In genomic region chr16:17647156-17647555, GRCm38 (mm10) we compare ENCODE assay signal across 9 mouse cellular contexts. TPM values are rescaled to one million over a fixed set of nuclear protein-coding genes. Genes with fewer than 3 reads are reported as not detected.
DNase-seq lines count a peak whose midpoint lies in the region; ATAC-seq and TF ChIP-seq lines count a peak whose summit lies in the region.
"Had no signal": no experiment of that assay in that cellular context is flagged by ENCODE, and none has a peak within 500 bp of the region (broad histone marks: within the 10 kb centered on the region; RNA-seq: fewer than 3 reads in every experiment).

No protein-coding gene starts in this region.

- H3K27ac ChIP-seq in kidney, embryonic 14.5 days (ENCODE audit: low read depth, low read length), result no peak overlapping the region
- H3K27ac ChIP-seq in cortical plate, adult 2 months (ENCODE audit: insufficient read depth, low read length), result no peak overlapping the region
- H3K27ac ChIP-seq in hindbrain, embryonic 14.5 days, result no peak overlapping the region
- H3K27ac ChIP-seq in midbrain, embryonic 13.5 days, result no peak overlapping the region

- WGBS in kidney, embryonic 14.5 days, result 9% methylated on average over 1 of the region's 1 CpGs
- 24% methylated on average over 1 of the region's 1 CpGs for WGBS in hindbrain, embryonic 14.5 days
- WGBS in midbrain, embryonic 13.5 days, result 18% methylated on average over 1 of the region's 1 CpGs

- TF ChIP-seq POLR2A in cortical plate, adult 2 months (IDR thresholded peaks at IDR 0.05; ENCODE audit: extremely low read depth, insufficient read depth, low read length), result no peak

- H3K36me3 ChIP-seq in kidney, embryonic 14.5 days (ENCODE audit: control insufficient read depth, insufficient read depth, low read length), result peaks cover 41% of the 10 kb centered on the region
- H3K36me3 ChIP-seq in hindbrain, embryonic 14.5 days (replicated peaks; ENCODE audit: control insufficient read depth, insufficient read depth), result peaks cover 57% of the 10 kb centered on the region
- peaks cover 50% of the 10 kb centered on the region for H3K36me3 ChIP-seq in midbrain, embryonic 13.5 days

- peak overlapping the region; percentile 63; the same call in 1 of the 2 replicates for H3K9ac ChIP-seq in kidney, embryonic 14.5 days (ENCODE audit: low read depth, low read length)
- H3K9ac ChIP-seq in hindbrain, embryonic 14.5 days, result peak overlapping the region; percentile 63
- peak overlapping the region; percentile 25; the same call in 1 of the 2 replicates for H3K9ac ChIP-seq in midbrain, embryonic 13.5 days (replicated peaks)

- DNase-seq in kidney, adult 8-10 months, result no peak
- no peak for DNase-seq in hindbrain, embryonic 14.5 days (ENCODE audit: low spot score)
- no peak for DNase-seq in gastrocnemius, postnatal 14 days
- no peak for DNase-seq in adrenal gland, adult 18-20 months (ENCODE audit: low spot score in 2 of 2)
- DNase-seq: kidney, postnatal 4 days had no signal

- intact Hi-C loops in gastrocnemius, postnatal 14 days (cut with DNase I; ENCODE audit: low total_unique reads), result no loop called here

- H3K9me3 ChIP-seq in kidney, embryonic 14.5 days (ENCODE audit: control insufficient read depth, low read length), result no peaks in the 10 kb centered on the region
- H3K9me3 ChIP-seq in hindbrain, embryonic 14.5 days (ENCODE audit: control insufficient read depth, low read length), result no peaks in the 10 kb centered on the region
- H3K9me3 ChIP-seq in midbrain, embryonic 13.5 days, result no peaks in the 10 kb centered on the region

- H3K4me3 ChIP-seq in kidney, embryonic 14.5 days (ENCODE audit: low read length), result peak overlapping the region; percentile 49
- H3K4me3 ChIP-seq in cortical plate, adult 2 months (ENCODE audit: insufficient read depth, low read length), result peak overlapping the region; percentile 51
- H3K4me3 ChIP-seq in hindbrain, embryonic 14.5 days (replicated peaks; ENCODE audit: low read length), result peak overlapping the region; percentile 61
- H3K4me3 ChIP-seq in midbrain, embryonic 13.5 days (replicated peaks), result peak overlapping the region; percentile 63

- TF ChIP-seq CTCF in cortical plate, adult 2 months (IDR thresholded peaks at IDR 0.05; ENCODE audit: extremely low read depth, insufficient read depth, low read length), result no peak

- H3K4me1 ChIP-seq in kidney, embryonic 14.5 days (ENCODE audit: control insufficient read depth, insufficient read depth, low read length), result 0 out of 2 replicates have a peak, but pooled peaks cover 12% of the 10 kb centered on the region
- H3K4me1 ChIP-seq in cortical plate, adult 2 months (ENCODE audit: control insufficient read depth, insufficient read depth, low read length), result peaks cover 4% of the 10 kb centered on the region; the same call in 1 of the 2 replicates
- peaks cover 10% of the 10 kb centered on the region for H3K4me1 ChIP-seq in hindbrain, embryonic 14.5 days (replicated peaks; ENCODE audit: control insufficient read depth, insufficient read depth, low read length)
- peaks cover 13% of the 10 kb centered on the region for H3K4me1 ChIP-seq in midbrain, embryonic 13.5 days (replicated peaks)

- ATAC-seq in kidney, embryonic 14.5 days (ENCODE audit: low FRiP score, low TSS enrichment), result no peak
- no peak for ATAC-seq in hindbrain, embryonic 14.5 days (ENCODE audit: low FRiP score)
- peak; percentile 13; the same call in 1 of the 2 replicates for ATAC-seq in midbrain, embryonic 13.5 days
- ATAC-seq in megakaryocyte progenitor cell, adult 5-6 weeks (replicated peaks; ENCODE audit: poor library complexity), result no peak

- H3K27me3 ChIP-seq in kidney, embryonic 14.5 days (ENCODE audit: control insufficient read depth, insufficient read depth, low read length), result no peaks in the 10 kb centered on the region
- H3K27me3 ChIP-seq in hindbrain, embryonic 14.5 days (ENCODE audit: control insufficient read depth, insufficient read depth, low read length), result no peaks in the 10 kb centered on the region
- no peaks in the 10 kb centered on the region for H3K27me3 ChIP-seq in midbrain, embryonic 13.5 days

- peak overlapping the region; percentile 89 for H3K4me2 ChIP-seq in kidney, embryonic 14.5 days (replicated peaks; ENCODE audit: low read depth, low read length)
- H3K4me2 ChIP-seq in hindbrain, embryonic 14.5 days (replicated peaks), result peak overlapping the region; percentile 78
- H3K4me2 ChIP-seq in midbrain, embryonic 13.5 days (replicated peaks), result peak overlapping the region; percentile 87

RNA-seq across cellular contexts. Expression of gene Ccdc74a, which starts 0.9 kb away (rescaled TPM):
- 7.0 and 8.6 TPM in 2 replicates for polyA plus RNA-seq in kidney, embryonic 14.5 days (2014; fragmentation: Nextera tagmentation; extraction: Ambion mirVana)
- 33.0 and 39.9 TPM in 2 replicates for polyA plus RNA-seq in cortical plate, adult 2 months (2012; rRNA removed)
- 7.8 and 11.7 TPM in 2 replicates for polyA plus RNA-seq in hindbrain, embryonic 14.5 days (2014; fragmentation: Nextera tagmentation; extraction: Ambion mirVana)
- 4.4 and 4.8 TPM in 2 replicates for polyA plus RNA-seq in midbrain, embryonic 13.5 days (2015; fragmentation: Nextera tagmentation; extraction: Ambion mirVana)
- total RNA-seq in gastrocnemius, postnatal 14 days (2021), result 1 to 10 TPM in 1 of 2 experiments, under 1 TPM in 1; 0.82 to 1.5 TPM
- total RNA-seq in adrenal gland, adult 18-20 months (2021), result 1 to 10 TPM; 1.2 to 1.8 TPM
- 1.0 and 1.5 TPM in 2 replicates for total RNA-seq in megakaryocyte progenitor cell, adult 5-6 weeks (2015)
- total RNA-seq in megakaryocyte progenitor cell, adult 5-6 weeks (2017), result 0.51 TPM in 1 of 2 replicates, not detected in the other

RNA-seq across cellular contexts. Expression of gene Smpd4, which starts 28.0 kb away (rescaled TPM):
- 33.4 and 54.9 TPM in 2 replicates for polyA plus RNA-seq in kidney, embryonic 14.5 days (2014; fragmentation: Nextera tagmentation; extraction: Ambion mirVana)
- 196 and 203 TPM in 2 replicates for polyA plus RNA-seq in cortical plate, adult 2 months (2012; rRNA removed)
- polyA plus RNA-seq in hindbrain, embryonic 14.5 days (2014; fragmentation: Nextera tagmentation; extraction: Ambion mirVana), result 22.3 and 24.5 TPM in 2 replicates
- 27.3 and 27.9 TPM in 2 replicates for polyA plus RNA-seq in midbrain, embryonic 13.5 days (2015; fragmentation: Nextera tagmentation; extraction: Ambion mirVana)
- 1 to 10 TPM; 8.4 to 9.1 TPM for total RNA-seq in gastrocnemius, postnatal 14 days (2021)
- total RNA-seq in adrenal gland, adult 18-20 months (2021), result 10 to 100 TPM; 29.9 to 30.2 TPM
- total RNA-seq in megakaryocyte progenitor cell, adult 5-6 weeks (2015), result 59.3 and 76.5 TPM in 2 replicates
- 49.1 and 49.3 TPM in 2 replicates for total RNA-seq in megakaryocyte progenitor cell, adult 5-6 weeks (2017)
